Mouse (Mus musculus): ENCODE measurements around the gene Lair1. TPM values are rescaled to one million over a fixed set of nuclear protein-coding genes. Genes with fewer than 3 reads are reported as not detected.

Gene Lair1
- polyA plus RNA-seq, 1 experiment from 2014 or later: 2.8 TPM

Other genes with a start within 250 kb of the Lair1 start
- not detected in 2 replicates for gene Gm15448, start 237.5 kb downstream of the Lair1 start, polyA plus RNA-seq (2014; fragmentation: Nextera tagmentation; extraction: Ambion mirVana)
- 0.12 TPM in 1 of 2 replicates, not detected in the other for gene Pira2, start 218.2 kb downstream of the Lair1 start, polyA plus RNA-seq (2014; fragmentation: Nextera tagmentation; extraction: Ambion mirVana)
- gene Gm14548, start 165.1 kb downstream of the Lair1 start, polyA plus RNA-seq (2014; fragmentation: Nextera tagmentation; extraction: Ambion mirVana): not detected in 2 replicates
- not detected in 2 replicates for gene Lilra6, start 147.7 kb downstream of the Lair1 start, polyA plus RNA-seq (2014; fragmentation: Nextera tagmentation; extraction: Ambion mirVana)
- 104 and 112 TPM in 2 replicates for gene Ttyh1, start 56.2 kb upstream of the Lair1 start, polyA plus RNA-seq (2014; fragmentation: Nextera tagmentation; extraction: Ambion mirVana)
- 68.4 and 77.3 TPM in 2 replicates for gene Leng8, start 73.8 kb upstream of the Lair1 start, polyA plus RNA-seq (2014; fragmentation: Nextera tagmentation; extraction: Ambion mirVana)
- gene Leng9, start 87.2 kb upstream of the Lair1 start, polyA plus RNA-seq (2014; fragmentation: Nextera tagmentation; extraction: Ambion mirVana): 3.4 and 4.8 TPM in 2 replicates
- 3.1 and 5.3 TPM in 2 replicates for gene Cdc42ep5, start 101.7 kb upstream of the Lair1 start, polyA plus RNA-seq (2014; fragmentation: Nextera tagmentation; extraction: Ambion mirVana)
- 0.20 TPM in 1 of 2 replicates, not detected in the other for gene Lilra5, start 174.6 kb upstream of the Lair1 start, polyA plus RNA-seq (2014; fragmentation: Nextera tagmentation; extraction: Ambion mirVana)

All from midbrain, embryonic 14.5 days (tissue).